Mouse (Mus musculus) gastrocnemius, adult 18-20 months (tissue): Measurements from ENCODE around the gene Swsap1. TPM values are rescaled to one million over a fixed set of nuclear protein-coding genes. Genes with fewer than 3 reads are reported as not detected.
A peak's percentile ranks its signal among the peaks of the same experiment; 100 is the strongest.

Experiments used
- DNase-seq: peaks from one replicate; pipeline ENCODE4 v3.0.0; 2021; ENCODE audit warnings: low spot score
- total RNA-seq, 2 experiments: library from RNA; stranded (reverse); gene quantifications; 2 replicates each; pipeline ENCODE4 v1.2.3; 2021

Gene Swsap1
- total RNA-seq, 2 experiments from 2014 or later: 2.1 to 2.3 TPM

DNA sequence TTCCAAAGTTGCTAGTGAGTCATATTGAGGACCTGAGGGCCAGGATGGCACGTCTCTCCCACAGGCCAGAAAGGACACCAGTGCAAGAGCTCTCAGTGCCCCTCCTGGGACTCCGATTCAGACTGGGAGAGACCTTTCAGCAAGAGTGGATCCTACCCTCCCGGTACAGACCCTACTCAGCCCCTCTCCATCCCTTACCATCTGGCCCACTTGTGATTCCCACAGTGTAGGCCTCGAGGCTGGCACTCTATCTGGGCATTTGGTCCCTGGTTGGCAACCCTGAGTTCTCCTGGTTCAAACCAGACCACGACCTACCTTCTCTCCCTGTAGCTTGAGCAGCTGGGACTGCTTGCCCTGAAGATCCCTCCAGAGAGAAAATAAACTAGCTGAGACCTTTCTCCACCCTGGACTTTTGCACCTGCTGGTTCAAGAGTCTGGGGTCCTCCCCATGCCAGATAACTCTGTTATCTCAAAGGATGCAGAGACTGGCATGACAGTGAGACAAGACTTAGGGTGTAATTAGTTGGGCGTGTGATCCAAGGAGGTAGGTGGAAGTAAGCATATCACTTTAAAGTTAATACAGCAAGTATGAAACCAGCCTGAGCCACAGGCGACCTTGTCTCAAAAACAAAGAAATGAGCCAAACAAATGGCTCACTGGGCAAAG lies 20.0 kb upstream of the Swsap1 start:
- no peak for DNase-seq

DNA sequence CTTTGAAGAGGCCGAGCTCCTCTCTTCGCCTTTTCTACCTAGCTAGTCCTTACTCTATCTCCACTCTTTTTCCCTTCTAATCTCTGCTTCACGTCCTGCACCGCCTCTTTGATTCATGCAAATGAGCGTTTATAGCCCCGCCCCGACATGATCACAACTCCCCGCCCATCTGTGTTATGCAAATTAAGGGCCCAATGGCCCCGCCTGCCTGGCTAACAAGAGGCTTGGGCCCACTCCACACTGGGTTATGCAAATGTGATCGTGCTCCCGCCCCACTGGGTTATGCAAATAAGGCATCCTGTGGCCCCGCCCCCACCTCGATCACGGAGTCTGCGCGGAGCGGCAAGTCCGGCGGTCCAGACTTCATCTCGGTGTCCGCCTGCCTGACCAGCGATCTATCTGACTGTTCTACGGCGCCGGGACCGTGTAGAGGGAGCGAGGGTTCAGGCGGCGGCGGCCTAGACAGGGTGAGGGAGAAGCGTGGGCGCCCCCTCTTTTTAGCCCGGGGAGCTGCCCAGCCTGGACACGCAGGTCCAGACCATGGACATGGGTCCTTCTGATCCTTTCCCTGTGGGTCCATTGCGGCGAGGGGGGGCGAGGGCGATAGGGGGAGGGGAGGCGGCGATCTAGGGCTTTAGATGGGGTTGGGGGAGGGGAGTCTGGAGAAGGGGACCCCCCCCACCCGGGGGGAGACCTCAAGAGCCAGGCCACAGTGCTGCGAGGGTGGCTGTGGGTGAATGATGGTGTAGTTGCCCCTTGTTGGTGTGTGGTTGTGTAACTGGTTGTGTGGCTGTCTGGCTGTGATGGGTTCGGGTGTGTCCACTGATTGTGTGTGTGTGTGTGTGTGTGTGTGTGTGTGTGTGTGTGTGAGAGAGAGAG lies 18.6 kb upstream of the Swsap1 start, which contains the start of gene Plppr2:
Gene Plppr2, plus strand, starts transcription at position 342 of the 879 bp plus-strand sequence.
- peak; percentile 91 for DNase-seq

DNA sequence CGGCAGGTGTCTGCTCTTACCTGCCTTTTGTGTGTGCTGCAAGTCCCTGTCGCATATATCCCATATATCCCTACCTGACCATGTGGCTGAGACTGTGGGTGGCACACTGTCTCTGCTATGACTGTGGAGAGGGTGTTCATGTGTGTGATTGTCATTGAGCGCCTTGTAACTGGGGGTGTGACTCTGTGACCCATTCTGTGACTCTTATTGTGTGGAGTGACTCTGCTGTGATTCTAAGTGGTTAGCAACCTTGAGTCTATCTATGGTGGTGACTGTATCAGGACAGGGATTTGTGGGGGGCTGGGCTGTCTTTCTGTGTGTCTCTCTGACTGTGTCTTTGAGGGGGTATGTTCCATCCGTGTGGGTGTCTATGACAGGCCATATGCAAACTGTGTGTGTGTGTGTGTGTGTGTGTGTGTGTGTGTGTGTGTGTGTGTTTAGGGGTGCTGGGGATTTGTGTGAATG lies 17.8 kb upstream of the Swsap1 start:
- DNase-seq: no peak

DNA sequence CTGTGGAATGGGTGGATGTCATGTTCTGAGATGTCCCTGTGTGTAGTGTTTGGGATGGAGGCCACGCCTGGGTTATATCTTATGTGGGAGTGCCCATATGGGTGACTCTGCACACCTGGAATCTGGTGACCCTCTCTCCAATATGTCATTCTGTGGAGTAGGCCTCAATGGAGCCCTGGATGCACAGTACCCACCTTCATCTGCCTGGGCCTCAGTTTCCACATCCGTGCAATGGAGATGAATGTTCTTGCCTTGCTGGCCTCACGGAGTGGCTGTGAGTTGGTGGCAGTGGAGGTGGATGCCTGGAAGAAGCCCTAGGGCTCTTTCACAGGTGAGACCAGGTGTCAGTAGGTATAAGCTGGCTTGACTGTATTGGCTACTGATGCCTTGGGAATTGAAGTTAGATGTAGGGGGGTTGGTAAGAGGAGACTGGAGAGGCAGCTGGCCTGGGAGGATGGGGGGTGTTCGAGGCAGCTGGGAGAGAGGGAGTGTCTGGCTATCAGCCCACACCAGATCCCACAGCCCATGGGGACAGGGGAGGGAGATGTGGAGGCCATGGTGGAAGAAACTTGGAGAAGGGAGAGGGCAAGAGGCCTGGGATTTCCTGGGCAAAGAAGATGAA lies 17.2 kb upstream of the Swsap1 start:
- DNase-seq: no peak

GRCm38 (mm10) chr9:21943046-21943445 lies 12.5 kb upstream of the Swsap1 start:
- DNase-seq: no peak

DNA sequence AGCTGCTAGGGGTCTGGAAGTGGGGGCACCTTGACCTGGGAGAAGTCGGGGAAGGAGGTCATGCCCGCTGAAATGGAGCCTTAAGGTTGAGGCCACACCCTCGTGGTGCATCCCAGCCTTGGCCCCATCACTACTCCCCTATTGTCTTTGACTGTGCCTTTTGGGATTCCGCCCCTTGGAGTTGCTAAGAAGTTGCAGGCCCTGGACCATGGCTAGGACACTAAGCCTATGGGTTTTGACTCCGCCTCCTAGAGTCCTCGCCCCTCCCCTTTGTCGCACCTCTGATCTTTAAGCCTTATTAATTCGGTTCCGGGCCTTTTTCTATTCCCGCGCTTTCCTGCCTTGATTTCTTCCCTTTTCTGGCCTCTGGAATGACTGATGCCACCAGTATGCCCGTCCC lies 11.9 kb upstream of the Swsap1 start:
- DNase-seq: no peak

DNA sequence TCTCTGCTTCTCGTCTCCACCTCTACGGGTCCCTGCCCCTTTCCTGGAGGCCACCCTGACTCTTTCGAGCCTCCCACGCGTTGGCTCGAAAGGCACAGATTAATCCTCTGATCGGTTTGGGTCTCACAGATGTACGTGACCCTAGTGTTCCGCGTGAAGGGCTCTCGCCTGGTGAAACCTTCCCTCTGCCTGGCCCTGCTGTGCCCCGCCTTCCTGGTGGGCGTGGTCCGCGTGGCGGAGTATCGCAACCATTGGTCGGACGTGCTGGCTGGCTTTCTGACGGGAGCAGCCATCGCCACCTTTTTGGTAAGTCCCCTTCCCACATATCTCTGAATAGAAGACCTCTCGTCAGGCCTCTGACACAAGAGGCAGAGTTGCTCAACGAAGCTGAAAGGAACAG lies 11.3 kb upstream of the Swsap1 start:
- DNase-seq: no peak

DNA sequence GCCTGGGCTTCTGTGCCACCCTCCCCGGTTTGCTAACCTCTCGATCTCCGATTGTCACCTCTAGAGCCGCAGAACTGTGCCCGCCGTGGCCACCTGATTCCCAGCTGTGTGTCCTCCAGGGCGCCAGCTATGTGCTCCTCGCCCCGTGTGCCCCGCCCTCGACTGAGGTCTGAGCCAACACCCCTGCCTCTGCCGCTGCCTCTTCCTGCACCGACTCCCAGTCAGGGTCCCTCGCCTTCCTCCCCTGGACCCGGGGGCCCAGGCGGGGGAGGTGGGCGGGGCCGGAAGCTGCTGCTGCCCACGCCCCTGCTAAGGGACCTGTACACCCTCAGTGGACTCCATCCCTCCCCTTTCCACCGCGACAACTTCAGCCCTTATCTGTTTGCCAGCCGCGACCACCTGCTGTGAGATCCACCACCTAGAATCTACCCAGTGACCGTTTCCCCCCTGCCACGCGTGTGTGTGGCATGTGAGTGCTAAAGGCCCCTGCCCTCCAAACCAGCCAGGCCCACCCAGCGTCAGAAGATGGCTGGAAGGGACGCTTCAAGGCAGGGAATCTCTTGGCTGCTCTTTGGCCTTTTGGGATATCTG lies 7.9 kb upstream of the Swsap1 start:
- DNase-seq: no peak

- no peak for DNase-seq
Measured at GRCm38 (mm10) chr9:21948146-21948545, 7.4 kb upstream of the Swsap1 start.

DNA sequence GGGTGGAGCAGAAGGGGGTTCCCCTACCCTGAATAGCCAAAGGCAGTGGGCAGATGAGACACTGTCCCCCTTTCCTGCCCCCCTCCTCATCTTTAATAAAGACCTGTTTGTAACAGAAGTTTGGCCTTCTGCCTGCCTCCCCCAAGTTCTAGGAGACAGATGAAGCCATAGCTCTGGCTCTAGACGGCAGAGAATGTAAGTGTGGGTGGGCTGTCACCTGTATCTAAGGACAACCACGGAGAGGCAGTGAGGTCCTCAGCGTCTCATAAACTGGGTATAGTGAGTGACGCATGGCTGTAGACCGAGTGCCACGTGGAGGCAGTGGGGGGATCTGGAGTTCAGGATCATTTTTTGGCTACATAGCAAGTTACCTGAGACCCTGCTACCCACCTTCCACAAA lies 6.8 kb upstream of the Swsap1 start:
- no peak for DNase-seq

- peak; percentile 61 for DNase-seq
Measured at GRCm38 (mm10) chr9:21950322-21950721, 5.2 kb upstream of the Swsap1 start.

GRCm38 (mm10) chr9:21951977-21952376 lies 3.6 kb upstream of the Swsap1 start:
- no peak for DNase-seq

DNA sequence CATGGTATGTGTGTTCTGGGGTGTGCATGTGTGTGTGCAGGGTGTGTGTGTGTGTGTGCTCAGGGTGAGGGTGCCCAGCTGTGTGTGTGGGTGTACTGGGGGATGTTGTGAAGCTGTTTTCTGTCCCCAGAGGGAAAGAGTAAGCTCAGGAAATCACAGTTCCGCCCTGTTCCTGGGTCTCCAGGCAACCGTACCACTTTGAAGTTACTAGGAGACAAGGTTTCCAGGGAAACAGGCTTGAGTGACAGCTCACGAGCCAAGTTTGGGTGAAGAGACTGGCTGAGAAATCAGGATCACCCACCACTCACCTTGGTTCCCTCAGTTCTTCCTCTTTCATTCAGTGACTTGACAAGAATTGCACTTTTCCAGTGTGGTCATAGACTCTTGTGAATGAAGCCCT lies 2.0 kb upstream of the Swsap1 start:
- no peak for DNase-seq

DNA sequence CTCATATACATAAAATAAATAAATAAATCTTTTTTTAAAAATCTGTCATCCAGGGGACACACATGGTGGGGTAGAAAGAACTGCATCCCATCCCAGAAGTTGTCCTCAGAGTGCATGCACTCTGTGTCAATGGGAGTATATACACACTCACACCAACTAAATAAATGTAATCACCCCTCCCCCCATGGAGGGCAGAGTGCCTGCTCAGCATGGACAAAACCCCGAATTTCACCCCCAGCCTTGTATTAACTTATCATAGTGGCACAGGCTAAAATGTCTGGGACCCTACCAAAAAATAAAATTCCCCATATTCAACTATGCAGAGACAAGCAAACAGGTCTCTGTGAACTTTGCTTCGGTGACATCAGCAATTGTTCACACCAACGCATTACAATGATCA lies 920 bp upstream of the Swsap1 start:
- DNase-seq: no peak

DNA sequence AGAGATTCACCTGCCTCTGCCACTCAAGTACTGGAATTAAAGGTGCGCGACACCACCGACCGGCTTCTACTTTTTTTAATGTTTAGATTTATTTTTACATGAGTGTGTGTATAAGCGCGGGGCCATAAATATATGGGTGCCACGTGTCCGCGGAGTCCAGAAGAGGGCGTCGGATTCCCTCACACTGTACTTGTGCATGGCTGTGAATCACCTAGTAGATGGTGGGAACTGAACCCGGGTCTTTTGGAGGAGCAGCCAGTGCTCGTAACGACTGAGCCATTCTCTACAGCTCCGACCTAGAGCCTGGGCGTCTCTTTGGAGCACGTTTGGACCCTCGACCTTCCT lies 358 bp upstream of the Swsap1 start:
- DNase-seq: no peak

GRCm38 (mm10) chr9:21958372-21958771 lies 2.8 kb downstream of the Swsap1 start:
- no peak for DNase-seq

DNA sequence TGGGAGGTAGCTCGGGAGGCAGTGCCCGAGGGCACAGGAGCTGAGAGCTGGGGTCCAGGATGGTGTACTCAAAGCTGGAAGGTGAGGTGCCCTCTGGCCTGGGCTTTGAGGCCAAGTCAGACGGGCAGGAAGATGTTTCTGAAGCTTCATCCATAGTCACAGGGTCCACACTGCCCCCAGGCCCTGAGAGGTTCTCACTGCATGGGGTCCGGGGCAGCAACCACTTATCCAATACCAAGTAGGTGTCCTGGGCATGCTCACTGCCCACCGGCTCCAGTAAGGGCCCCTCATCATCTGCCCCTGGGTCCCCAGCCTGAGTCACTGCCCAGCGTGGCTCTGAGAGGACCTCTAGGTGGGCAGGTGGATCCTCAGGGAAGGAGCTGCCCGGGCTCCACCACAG lies 3.7 kb downstream of the Swsap1 start:
- no peak for DNase-seq

DNA sequence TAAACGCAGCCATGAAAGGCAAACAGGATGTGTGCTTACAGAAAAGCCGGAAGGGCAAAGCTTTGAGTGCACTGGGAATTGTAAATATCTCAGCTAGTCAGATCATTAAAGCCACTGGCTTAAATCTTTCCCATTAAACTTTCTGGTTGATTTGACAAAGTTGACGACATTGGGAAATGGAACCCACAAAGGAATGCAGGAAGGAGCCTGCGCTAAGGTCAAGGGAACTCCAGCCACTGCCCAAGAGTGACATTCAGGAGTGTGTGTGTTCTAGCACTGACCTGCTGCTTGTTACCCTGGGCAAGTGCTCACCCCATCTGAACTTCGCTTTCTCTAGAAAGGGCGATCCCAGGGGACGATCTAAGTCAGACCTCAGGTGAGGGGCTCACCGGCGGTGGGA lies 4.6 kb downstream of the Swsap1 start:
- DNase-seq: no peak

DNA sequence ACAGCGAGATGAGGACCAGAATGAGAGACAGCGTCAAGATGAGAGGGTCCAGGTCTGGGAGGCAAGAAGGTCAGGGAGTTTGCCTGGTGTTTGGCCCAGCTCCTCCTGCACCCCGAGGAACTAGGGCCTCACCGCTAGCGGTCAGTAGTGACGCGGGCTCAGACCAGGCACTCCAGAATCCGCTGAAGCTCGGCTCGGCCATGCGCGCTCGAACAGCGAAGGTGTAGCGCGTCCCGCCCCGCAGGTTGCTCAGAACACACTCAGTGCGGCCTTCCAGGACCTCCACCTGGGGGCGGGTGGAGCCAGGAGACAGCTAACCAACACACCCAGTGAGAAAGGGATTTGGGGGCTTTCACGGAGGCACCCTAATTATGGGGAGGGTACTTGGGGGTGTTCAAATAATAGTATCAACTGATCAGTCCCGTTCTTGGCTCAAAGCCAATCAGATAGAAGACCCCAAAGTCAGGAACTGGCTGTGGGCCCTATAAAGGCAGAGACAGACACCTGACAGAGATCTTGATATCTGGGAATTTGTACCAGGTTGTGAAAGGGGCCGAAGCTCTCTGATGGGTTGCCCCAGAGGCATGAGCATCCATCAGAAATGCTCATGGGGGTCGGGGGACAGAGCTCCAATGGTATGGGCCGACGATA lies 5.1 kb downstream of the Swsap1 start:
- DNase-seq: no peak

GRCm38 (mm10) chr9:21961366-21961980 lies 5.9 kb downstream of the Swsap1 start:
- no peak for DNase-seq

- no peak for DNase-seq
Measured at GRCm38 (mm10) chr9:21962010-21962409, 6.5 kb downstream of the Swsap1 start.
